Mouse (Mus musculus): ENCODE data around the gene Olfr506. TPM values are rescaled to one million over a fixed set of nuclear protein-coding genes. Genes with fewer than 3 reads are reported as not detected.

The Olfr506 gene
- not detected for total RNA-seq (2023)

GRCm38 (mm10) chr7:108610487-108610886 is at the start of gene Olfr506:
TSS of gene Olfr506 (plus strand) at chr7:108610787.

GRCm38 (mm10) chr7:108565693-108566092 is 44.9 kb upstream of the Olfr506 start, which contains the start of gene Olfr504:
TSS of gene Olfr504 (minus strand) at chr7:108565793.

GRCm38 (mm10) chr7:108621514-108621913 is 10.9 kb downstream of the Olfr506 start, which contains the start of gene Olfr507:
TSS of gene Olfr507 (plus strand) at chr7:108621814.

GRCm38 (mm10) chr7:108629694-108630093 is 19.1 kb downstream of the Olfr506 start, which contains the start of gene Olfr508:
TSS of gene Olfr508 (plus strand) at chr7:108629994.

GRCm38 (mm10) chr7:108651806-108652205 is 41.2 kb downstream of the Olfr506 start, which contains the start of gene Olfr509:
TSS of gene Olfr509 (minus strand) at chr7:108651906.

Other genes starting within 250 kb of the Olfr506 start
- not detected for gene Olfr494, start 245.5 kb upstream of the Olfr506 start, total RNA-seq (2023)
- gene Olfr495, start 217.6 kb upstream of the Olfr506 start, total RNA-seq (2023), result not detected
- not detected for gene Olfr497, start 190.4 kb upstream of the Olfr506 start, total RNA-seq (2023)
- gene Olfr498, start 145.5 kb upstream of the Olfr506 start, total RNA-seq (2023), result not detected
- gene Olfr502, start 85.7 kb upstream of the Olfr506 start, total RNA-seq (2023), result not detected
- gene Olfr503, start 66.3 kb upstream of the Olfr506 start, total RNA-seq (2023), result not detected
- not detected for gene Olfr504, start 45.0 kb upstream of the Olfr506 start, total RNA-seq (2023)
- gene Olfr507, start 11.0 kb downstream of the Olfr506 start, total RNA-seq (2023), result not detected
- gene Olfr508, start 19.2 kb downstream of the Olfr506 start, total RNA-seq (2023), result not detected
- gene Olfr509, start 41.1 kb downstream of the Olfr506 start, total RNA-seq (2023), result not detected
- gene Olfr510, start 55.6 kb downstream of the Olfr506 start, total RNA-seq (2023), result not detected
- not detected for gene Olfr512, start 102.5 kb downstream of the Olfr506 start, total RNA-seq (2023)
- gene Olfr513, start 140.2 kb downstream of the Olfr506 start, total RNA-seq (2023), result not detected
- not detected for gene Olfr514, start 215.2 kb downstream of the Olfr506 start, total RNA-seq (2023)
- gene Olfr516, start 239.7 kb downstream of the Olfr506 start, total RNA-seq (2023), result not detected

Measured in CD4-positive naive resting alpha-beta T cell, adult 76 days (primary cell).